Mouse (Mus musculus) ovary, adult 2 months (tissue): ENCODE measurements around the gene Fcer2a. TPM values are rescaled to one million over a fixed set of nuclear protein-coding genes. Genes with fewer than 3 reads are reported as not detected.

ENCODE experiments used
- polyA plus RNA-seq: library from polyadenylated mRNA; depleted of rRNA; stranded (reverse); fragments of >200 nt; gene quantifications from 2 replicates; pipeline ENCODE4 v1.2.3, GENCODE M21; 2012; rRNA removed

The Fcer2a gene
- polyA plus RNA-seq = 0.11 and 0.20 TPM in 2 replicates

GRCm38 (mm10) chr8:3694121-3694520 is at the start of gene Fcer2a:
Fcer2a (minus strand) TSS chr8:3694175.

GRCm38 (mm10) chr8:3720551-3720950 is 26.6 kb upstream of the Fcer2a start, which contains the start of gene Clec4g:
Clec4g (minus strand) TSS chr8:3720651.

GRCm38 (mm10) chr8:3676131-3676992 is 17.6 kb downstream of the Fcer2a start, which contains the start of gene Trappc5:
Trappc5 (plus strand) TSS chr8:3676299.

GRCm38 (mm10) chr8:3671980-3672491 is 21.9 kb downstream of the Fcer2a start, which contains the start of gene Fcor:
Fcor (minus strand) TSS chr8:3672362.

GRCm38 (mm10) chr8:3665507-3665906 is 28.5 kb downstream of the Fcer2a start, which contains the start of gene Mcemp1:
Mcemp1 (plus strand) TSS chr8:3665754.

GRCm38 (mm10) chr8:3655526-3655925 is 38.4 kb downstream of the Fcer2a start, which contains the start of gene Retn:
Retn (plus strand) TSS chr8:3655770.

Other genes with a start within 250 kb of the Fcer2a start
- 10.4 and 12.8 TPM in 2 replicates for gene Pex11g, start 226.5 kb downstream of the Fcer2a start, polyA plus RNA-seq
- gene Tex45, start 223.3 kb downstream of the Fcer2a start, polyA plus RNA-seq = 0.19 and 0.23 TPM in 2 replicates
- 125 and 143 TPM in 2 replicates for gene Zfp358, start 201.0 kb downstream of the Fcer2a start, polyA plus RNA-seq
- 399 and 751 TPM in 2 replicates for gene Mcoln1, start 193.7 kb downstream of the Fcer2a start, polyA plus RNA-seq
- 89.5 and 91.8 TPM in 2 replicates for gene Pnpla6, start 178.8 kb downstream of the Fcer2a start, polyA plus RNA-seq
- 0.18 and 1.8 TPM in 2 replicates for gene C330021F23Rik, start 126.2 kb downstream of the Fcer2a start, polyA plus RNA-seq
- gene Camsap3, start 106.9 kb downstream of the Fcer2a start, polyA plus RNA-seq = 20.9 and 23.5 TPM in 2 replicates
- gene Xab2, start 72.9 kb downstream of the Fcer2a start, polyA plus RNA-seq = 93.2 and 110 TPM in 2 replicates
- 1.6 and 2.2 TPM in 2 replicates for gene Pet100, start 72.6 kb downstream of the Fcer2a start, polyA plus RNA-seq
- gene Pcp2, start 68.6 kb downstream of the Fcer2a start, polyA plus RNA-seq = not detected in 2 replicates
- 171 and 235 TPM in 2 replicates for gene Stxbp2, start 63.2 kb downstream of the Fcer2a start, polyA plus RNA-seq
- gene Retn, start 38.4 kb downstream of the Fcer2a start, polyA plus RNA-seq = 49.5 and 60.2 TPM in 2 replicates
- gene Mcemp1, start 28.4 kb downstream of the Fcer2a start, polyA plus RNA-seq = 0.36 and 0.55 TPM in 2 replicates
- 11.6 and 13.8 TPM in 2 replicates for gene Fcor, start 21.8 kb downstream of the Fcer2a start, polyA plus RNA-seq
- 40.3 and 41.1 TPM in 2 replicates for gene Trappc5, start 17.9 kb downstream of the Fcer2a start, polyA plus RNA-seq
- 0.22 TPM in 1 of 2 replicates, not detected in the other for gene Clec4g, start 26.5 kb upstream of the Fcer2a start, polyA plus RNA-seq
- gene Cd209a, start 54.8 kb upstream of the Fcer2a start, polyA plus RNA-seq = 1.3 and 1.4 TPM in 2 replicates
- not detected in 2 replicates for gene Cd209e, start 160.1 kb upstream of the Fcer2a start, polyA plus RNA-seq
- gene Cd209d, start 184.4 kb upstream of the Fcer2a start, polyA plus RNA-seq = 0.24 and 0.63 TPM in 2 replicates
- 0.33 and 0.49 TPM in 2 replicates for gene Cd209b, start 232.7 kb upstream of the Fcer2a start, polyA plus RNA-seq